Mouse (Mus musculus) embryonic facial prominence, embryonic 14.5 days (tissue): ENCODE measurements around the gene Cxcl9. TPM values are rescaled to one million over a fixed set of nuclear protein-coding genes. Genes with fewer than 3 reads are reported as not detected.

Experiments used
- ATAC-seq: fragments of 200-750 bp; cut with Nextera tagmentation; 2 replicates; pipeline ENCODE4 v1.8.0; 2017; ENCODE audit warnings: low read depth, moderate number of reproducible peaks, moderate TSS enrichment
- DNase-seq: peaks from one replicate; pipeline ENCODE4 v3.0.0-alpha.2; 2015; ENCODE audit warnings: low spot score
- H3K27ac ChIP-seq: fragments of 300-500 bp; sonication (generic); replicated peaks from 2 replicates; pipeline ENCODE4 v1.5.1; 2014; ENCODE audit warnings: low read depth, mild to moderate bottlenecking, low read length, moderate library complexity
- H3K27me3 ChIP-seq: fragments of 300-500 bp; sonication (generic); replicated peaks from 2 replicates; pipeline ENCODE4 v1.6.1; 2014; ENCODE audit warnings: low read length; ENCODE audit not compliant: control insufficient read depth, insufficient read depth
- H3K36me3 ChIP-seq: fragments of 300-500 bp; sonication (generic); 2 replicates; pipeline ENCODE4 v1.6.1; 2014; ENCODE audit warnings: low read length, mixed read lengths; ENCODE audit not compliant: control insufficient read depth, insufficient read depth
- H3K4me1 ChIP-seq: fragments of 300-500 bp; sonication (generic); 2 replicates; pipeline ENCODE4 v1.6.1; 2014; ENCODE audit warnings: antibody characterized with exemption, low read length; ENCODE audit not compliant: control insufficient read depth, insufficient read depth
- H3K4me2 ChIP-seq: fragments of 300-500 bp; sonication (generic); 2 replicates; pipeline ENCODE4 v1.6.1; 2014; ENCODE audit warnings: low read depth, mild to moderate bottlenecking, low read length, moderate library complexity, mixed read lengths
- H3K4me3 ChIP-seq: fragments of 300-500 bp; sonication (generic); 2 replicates; pipeline ENCODE4 v1.5.1; 2014; ENCODE audit warnings: low read depth, mild to moderate bottlenecking, low read length
- H3K9ac ChIP-seq: fragments of 300-500 bp; sonication (generic); 2 replicates; pipeline ENCODE4 v1.6.1; 2014; ENCODE audit warnings: low read depth, mild to moderate bottlenecking, low read length, moderate library complexity, mixed read lengths
- H3K9me3 ChIP-seq: fragments of 300-500 bp; sonication (generic); 2 replicates; pipeline ENCODE4 v1.6.1; 2016; ENCODE audit warnings: low read length; ENCODE audit not compliant: control insufficient read depth
- WGBS: fragments of 180-500 bp; shearing (Covaris S2); extraction: QIAGEN DNeasy Blood & Tissue Kit; methylation state at CpG from one replicate; pipeline ENCODE4 v1.1.7; 2014; 5-methylcytosine and 5-hydroxymethylcytosine counted together
- polyA plus RNA-seq: library from polyadenylated mRNA; unstranded; fragments of >200 nt; fragmentation: Nextera tagmentation; extraction: Ambion mirVana; gene quantifications from 2 replicates; pipeline ENCODE4 v1.2.1, GENCODE M21; 2014

Cxcl9 gene
- 0.21 and 0.22 TPM in 2 replicates for polyA plus RNA-seq

GRCm38 (mm10) chr5:92327929-92328328, at the start of gene Cxcl9:
Cxcl9 (minus strand) TSS chr5:92328079.
- 79% methylated on average over 7 of the region's 7 CpGs for WGBS
- no peak within 1 kb of the TSS for H3K4me3 ChIP-seq

GRCm38 (mm10) chr5:92376795-92377405, 49.0 kb upstream of the Cxcl9 start:
- ATAC-seq (peak; percentile 26; the same call in 1 of the 2 replicates), DNase-seq (peak; percentile 48)
- Histone ChIP-seq H3K4me1 (peaks cover 3% of the 10 kb centered on the region; the same call in 1 of the 2 replicates), H3K9ac (no peak overlapping the region), H3K4me2 (peak overlapping the region; percentile 3; the same call in 1 of the 2 replicates), H3K27ac (no peak overlapping the region), H3K36me3 (no peaks in the 10 kb centered on the region), H3K27me3 (no peaks in the 10 kb centered on the region), H3K9me3 (no peaks in the 10 kb centered on the region), H3K4me3 (no peak overlapping the region)
- 22% methylated on average over 13 of the region's 13 CpGs for WGBS

More at GRCm38 (mm10) chr5:92327929-92328328, at the start of gene Cxcl9:
- Histone ChIP-seq H3K4me2 (no peak within 1 kb of the TSS), H3K9me3 (no peaks in the 10 kb centered on the region), H3K4me1 (no peaks in the 10 kb centered on the region), H3K36me3 (no peaks in the 10 kb centered on the region), H3K9ac (no peak within 1 kb of the TSS), H3K27ac (no peak within 1 kb of the TSS), H3K27me3 (no peaks in the 10 kb centered on the region)
- ATAC-seq (no peak), DNase-seq (no peak)

DNA sequence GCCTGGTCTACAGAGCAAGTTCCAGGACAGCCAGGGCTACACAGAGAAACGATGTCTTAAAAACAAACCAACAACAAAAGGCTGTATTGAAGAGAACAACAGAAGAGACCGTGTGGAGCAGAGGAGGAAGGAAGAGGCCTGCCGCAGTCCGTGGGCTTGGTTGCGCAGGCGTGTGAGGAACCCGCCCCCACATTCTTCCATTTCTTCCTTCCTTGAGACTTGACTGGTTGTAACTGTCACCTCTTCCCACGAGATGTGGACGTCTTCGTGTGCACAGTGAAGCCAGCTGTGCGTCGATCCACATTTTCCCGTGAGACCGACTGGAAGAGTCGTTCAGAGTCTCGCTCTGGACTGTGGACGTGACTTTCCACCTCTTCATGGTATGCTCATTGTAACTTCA, 47.5 kb upstream of the Cxcl9 start:
- Histone ChIP-seq H3K27me3 (no peaks in the 10 kb centered on the region), H3K9me3 (no peaks in the 10 kb centered on the region), H3K4me1 (peaks cover 3% of the 10 kb centered on the region; the same call in 1 of the 2 replicates), H3K4me2 (no peak overlapping the region), H3K36me3 (no peaks in the 10 kb centered on the region), H3K9ac (no peak overlapping the region), H3K27ac (no peak overlapping the region), H3K4me3 (no peak overlapping the region)
- ATAC-seq: no peak
- DNase-seq: no peak
- 72% methylated on average over 17 of the region's 17 CpGs for WGBS

GRCm38 (mm10) chr5:92374721-92375142, 46.9 kb upstream of the Cxcl9 start:
- Histone ChIP-seq H3K27ac (no peak overlapping the region), H3K9me3 (no peaks in the 10 kb centered on the region), H3K9ac (no peak overlapping the region), H3K27me3 (no peaks in the 10 kb centered on the region), H3K4me3 (no peak overlapping the region), H3K36me3 (no peaks in the 10 kb centered on the region), H3K4me1 (peaks cover 3% of the 10 kb centered on the region; the same call in 1 of the 2 replicates), H3K4me2 (no peak overlapping the region)
- DNase-seq (no peak), ATAC-seq (no peak)
- 72% methylated on average over 6 of the region's 6 CpGs for WGBS

GRCm38 (mm10) chr5:92372605-92373004, 44.7 kb upstream of the Cxcl9 start:
- ATAC-seq (no peak), DNase-seq (no peak)
- Histone ChIP-seq H3K27me3 (no peaks in the 10 kb centered on the region), H3K4me1 (0 out of 2 replicates have a peak, but pooled peaks cover 5% of the 10 kb centered on the region), H3K9ac (no peak overlapping the region), H3K9me3 (no peaks in the 10 kb centered on the region), H3K36me3 (no peaks in the 10 kb centered on the region), H3K4me3 (no peak overlapping the region), H3K4me2 (no peak overlapping the region), H3K27ac (no peak overlapping the region)
- 72% methylated on average over 2 of the region's 2 CpGs for WGBS

DNA sequence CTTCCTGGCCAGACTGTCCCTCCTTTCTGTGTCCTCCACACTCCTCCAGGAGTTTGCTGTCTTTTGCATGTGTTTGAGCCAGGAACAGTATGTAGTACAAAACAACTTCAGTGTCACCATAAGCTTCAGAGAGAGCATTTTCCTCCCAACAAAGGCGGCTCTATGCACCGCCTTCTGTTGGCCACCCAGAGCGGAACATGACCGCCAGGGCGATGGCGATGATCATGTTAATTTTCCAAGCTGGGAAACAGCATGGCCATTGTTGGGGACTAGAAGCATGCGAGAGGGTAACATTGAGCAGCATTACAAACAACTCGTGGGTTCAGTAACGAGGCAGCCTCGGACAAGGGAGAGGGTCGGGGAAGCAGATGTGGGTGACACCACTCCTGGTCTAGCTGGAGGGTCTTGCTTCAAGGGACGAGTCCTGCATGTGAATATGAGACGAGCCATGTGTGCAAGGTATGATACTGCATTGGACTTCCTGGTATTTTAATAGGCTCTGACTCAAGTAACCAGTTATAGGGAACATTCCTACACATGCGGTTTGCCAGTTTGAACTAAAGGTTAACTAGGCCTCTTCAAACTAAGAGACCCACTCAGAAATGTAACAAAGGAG, 43.6 kb upstream of the Cxcl9 start:
- Histone ChIP-seq H3K9ac (no peak overlapping the region), H3K27me3 (no peaks in the 10 kb centered on the region), H3K27ac (no peak overlapping the region), H3K4me2 (no peak overlapping the region), H3K4me1 (0 out of 2 replicates have a peak, but pooled peaks cover 5% of the 10 kb centered on the region), H3K9me3 (no peaks in the 10 kb centered on the region), H3K4me3 (no peak overlapping the region), H3K36me3 (no peaks in the 10 kb centered on the region)
- WGBS: 59% methylated on average over 14 of the region's 14 CpGs
- DNase-seq (no peak), ATAC-seq (peak; percentile 44; the same call in 1 of the 2 replicates)

DNA sequence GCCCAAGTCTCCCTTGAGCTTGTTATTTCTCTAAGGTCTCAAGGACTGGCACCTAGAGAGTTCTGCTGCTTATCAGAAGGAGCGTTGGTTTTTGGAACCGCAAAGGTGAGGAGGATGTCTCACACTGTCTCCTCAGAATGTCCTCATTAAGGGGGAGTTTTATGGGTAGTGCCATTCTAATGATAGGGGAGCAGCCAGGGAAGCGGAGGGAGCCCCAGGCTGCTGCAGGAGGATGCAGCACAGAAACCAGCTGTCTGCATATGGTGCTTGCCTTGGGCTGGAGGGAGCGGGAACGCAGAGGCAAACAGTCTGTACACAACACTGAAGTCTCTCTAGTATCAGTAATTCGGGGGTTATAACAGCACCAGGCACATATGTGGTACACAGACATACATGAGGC, 43.0 kb upstream of the Cxcl9 start:
- Histone ChIP-seq H3K27me3 (no peaks in the 10 kb centered on the region), H3K27ac (no peak overlapping the region), H3K9ac (no peak overlapping the region), H3K4me2 (no peak overlapping the region), H3K4me1 (0 out of 2 replicates have a peak, but pooled peaks cover 5% of the 10 kb centered on the region), H3K4me3 (no peak overlapping the region), H3K36me3 (no peaks in the 10 kb centered on the region), H3K9me3 (no peaks in the 10 kb centered on the region)
- no peak for ATAC-seq
- no peak for DNase-seq
- WGBS: 78% methylated on average over 6 of the region's 6 CpGs

- 80% methylated on average over 6 of the region's 6 CpGs for whole genome bisulfite sequencing
- no peaks in the 10 kb centered on the region for H3K9me3 ChIP-seq
- no peak overlapping the region for H3K4me3 ChIP-seq
- 0 out of 2 replicates have a peak, but pooled peaks cover 5% of the 10 kb centered on the region for H3K4me1 ChIP-seq
- H3K9ac ChIP-seq: no peak overlapping the region
- no peak overlapping the region for H3K4me2 ChIP-seq
- DNase-seq (no peak), ATAC-seq (no peak)
- H3K36me3 ChIP-seq: no peaks in the 10 kb centered on the region
- H3K27me3 ChIP-seq: no peaks in the 10 kb centered on the region
- no peak overlapping the region for H3K27ac ChIP-seq
Observed at GRCm38 (mm10) chr5:92370392-92370791, 42.5 kb upstream of the Cxcl9 start.
